Mouse (Mus musculus) kidney, embryonic 16.5 days (tissue): Measurements from ENCODE around the gene Fam25c. TPM values are rescaled to one million over a fixed set of nuclear protein-coding genes. Genes with fewer than 3 reads are reported as not detected.
A peak's percentile ranks its signal among the peaks of the same experiment; 100 is the strongest.

Experiments used
- ATAC-seq: fragments of 200-750 bp; cut with Nextera tagmentation; 2 replicates; pipeline ENCODE4 v1.8.0; 2017; ENCODE audit warnings: moderate TSS enrichment; ENCODE audit not compliant: low FRiP score, low TSS enrichment
- H3K27ac ChIP-seq: fragments of 300-500 bp; sonication (generic); 2 replicates; pipeline ENCODE4 v1.5.1; 2014; ENCODE audit warnings: low read length
- H3K27me3 ChIP-seq: fragments of 300-500 bp; sonication (generic); 2 replicates; pipeline ENCODE4 v1.6.1; 2014; ENCODE audit warnings: low read length, control low read depth, mixed read lengths; ENCODE audit not compliant: insufficient read depth
- H3K36me3 ChIP-seq: fragments of 300-500 bp; sonication (generic); 2 replicates; pipeline ENCODE4 v1.6.1; 2014; ENCODE audit warnings: low read length, control low read depth, mixed read lengths; ENCODE audit not compliant: insufficient read depth
- H3K4me1 ChIP-seq: fragments of 300-500 bp; sonication (generic); 2 replicates; pipeline ENCODE4 v1.6.1; 2014; ENCODE audit warnings: low read length, control low read depth, mixed read lengths; ENCODE audit not compliant: insufficient read depth
- H3K4me2 ChIP-seq: fragments of 300-500 bp; sonication (generic); replicated peaks from 2 replicates; pipeline ENCODE4 v1.6.1; 2014; ENCODE audit warnings: low read depth, low read length
- H3K4me3 ChIP-seq: fragments of 300-500 bp; sonication (generic); 2 replicates; pipeline ENCODE4 v1.5.1; 2014; ENCODE audit warnings: mild to moderate bottlenecking, low read length
- H3K9ac ChIP-seq: fragments of 300-500 bp; sonication (generic); replicated peaks from 2 replicates; pipeline ENCODE4 v1.6.1; 2014; ENCODE audit warnings: low read length
- H3K9me3 ChIP-seq: fragments of 300-500 bp; sonication (generic); 2 replicates; pipeline ENCODE4 v1.6.1; 2016; ENCODE audit warnings: low read length, control low read depth
- WGBS: fragments of 180-500 bp; shearing (Covaris S2); extraction: QIAGEN DNeasy Blood & Tissue Kit; methylation state at CpG from one replicate; pipeline ENCODE4 v1.1.7; 2014; 5-methylcytosine and 5-hydroxymethylcytosine counted together
- polyA plus RNA-seq: library from polyadenylated mRNA; unstranded; fragments of >200 nt; fragmentation: Nextera tagmentation; extraction: Ambion mirVana; gene quantifications from 2 replicates; pipeline ENCODE4 v1.2.1, GENCODE M21; 2015

Gene Fam25c
- polyA plus RNA-seq, 1 experiment from 2014 or later = 1.1 TPM

- Histone ChIP-seq H3K4me1 (peaks cover 20% of the 10 kb centered on the region), H3K4me3 (no peak overlapping the region), H3K27me3 (no peaks in the 10 kb centered on the region), H3K9ac (no peak overlapping the region; the same call in 1 of the 2 replicates), H3K4me2 (peak overlapping the region; percentile 77; the same call in 1 of the 2 replicates), H3K27ac (no peak overlapping the region), H3K9me3 (no peaks in the 10 kb centered on the region), H3K36me3 (no peaks in the 10 kb centered on the region)
- no peak for ATAC-seq
- WGBS = 93% methylated on average over 4 of the region's 4 CpGs
These were observed 46.0 kb downstream of the Fam25c start for GRCm38 (mm10) chr14:34309266-34309665.

GRCm38 (mm10) chr14:34303265-34303680 is 52.0 kb downstream of the Fam25c start:
- ATAC-seq = peak; percentile 44
- no peak overlapping the region for H3K4me2 ChIP-seq
- H3K27me3 ChIP-seq = no peaks in the 10 kb centered on the region
- H3K27ac ChIP-seq = peak overlapping the region; percentile 64
- H3K4me3 ChIP-seq = no peak overlapping the region
- no peak overlapping the region for H3K9ac ChIP-seq
- WGBS = 22% methylated on average over 5 of the region's 5 CpGs
- peaks cover 27% of the 10 kb centered on the region for H3K4me1 ChIP-seq
- H3K9me3 ChIP-seq = peaks cover 3% of the 10 kb centered on the region; the same call in 1 of the 2 replicates
- H3K36me3 ChIP-seq = 0 out of 2 replicates have a peak, but pooled peaks cover 4% of the 10 kb centered on the region

GRCm38 (mm10) chr14:34302681-34303242 is 52.5 kb downstream of the Fam25c start:
- H3K27me3 ChIP-seq = no peaks in the 10 kb centered on the region
- H3K9me3 ChIP-seq = peaks cover 3% of the 10 kb centered on the region; the same call in 1 of the 2 replicates
- ATAC-seq = no peak; the same call in 1 of the 2 replicates
- H3K27ac ChIP-seq = peak overlapping the region; percentile 53; the same call in 1 of the 2 replicates
- 0 out of 2 replicates have a peak, but pooled peaks cover 4% of the 10 kb centered on the region for H3K36me3 ChIP-seq
- H3K4me1 ChIP-seq = peaks cover 29% of the 10 kb centered on the region
- no peak overlapping the region for H3K4me3 ChIP-seq
- no peak overlapping the region for H3K9ac ChIP-seq
- no peak overlapping the region for H3K4me2 ChIP-seq
- 58% methylated on average over 5 of the region's 5 CpGs for WGBS

Other genes starting within 250 kb of the Fam25c start
- 0.06 and 0.10 TPM in 2 replicates for gene Npy4r, start 202.9 kb downstream of the Fam25c start, polyA plus RNA-seq
- 0.58 and 1.1 TPM in 2 replicates for gene Gprin2, start 153.8 kb downstream of the Fam25c start, polyA plus RNA-seq
- 0.92 and 1.1 TPM in 2 replicates for gene Syt15, start 135.8 kb downstream of the Fam25c start, polyA plus RNA-seq
- 9.9 and 10.0 TPM in 2 replicates for gene Shld2, start 44.9 kb downstream of the Fam25c start, polyA plus RNA-seq
- 114 and 116 TPM in 2 replicates for gene Glud1, start 44.7 kb downstream of the Fam25c start, polyA plus RNA-seq
- 7.0 and 9.0 TPM in 2 replicates for gene Sncg, start 19.4 kb upstream of the Fam25c start, polyA plus RNA-seq
- 19.0 and 20.9 TPM in 2 replicates for gene Mmrn2, start 20.0 kb upstream of the Fam25c start, polyA plus RNA-seq
- 24.9 and 38.5 TPM in 2 replicates for gene Bmpr1a, start 147.9 kb upstream of the Fam25c start, polyA plus RNA-seq
- gene 9230112D13Rik, start 167.4 kb upstream of the Fam25c start, polyA plus RNA-seq = not detected in 2 replicates
- gene Ldb3, start 233.2 kb upstream of the Fam25c start, polyA plus RNA-seq = 2.2 and 2.3 TPM in 2 replicates
- 0.39 and 0.51 TPM in 2 replicates for gene Opn4, start 244.7 kb upstream of the Fam25c start, polyA plus RNA-seq